Mouse (Mus musculus) thymus, adult 2 months (tissue): ENCODE measurements around the gene Arf6.

ENCODE experiments used
- CTCF ChIP-seq: fragments of 200-500 bp; IDR thresholded peaks from 2 replicates; pipeline ENCODE4 v1.5.1; 2012; ENCODE audit warnings: mild to moderate bottlenecking, control low read depth, low read length, moderate library complexity, borderline replicate concordance; ENCODE audit not compliant: control insufficient read depth, poor library complexity, insufficient read depth; ENCODE audit errors: extremely low read depth
- POLR2A ChIP-seq: fragments of 200-500 bp; IDR thresholded peaks from 2 replicates; pipeline ENCODE4 v1.6.1; 2012; ENCODE audit warnings: mild to moderate bottlenecking, low read length, control low read depth, moderate library complexity; ENCODE audit not compliant: control insufficient read depth, poor library complexity, insufficient read depth; ENCODE audit errors: extremely low read depth

DNA sequence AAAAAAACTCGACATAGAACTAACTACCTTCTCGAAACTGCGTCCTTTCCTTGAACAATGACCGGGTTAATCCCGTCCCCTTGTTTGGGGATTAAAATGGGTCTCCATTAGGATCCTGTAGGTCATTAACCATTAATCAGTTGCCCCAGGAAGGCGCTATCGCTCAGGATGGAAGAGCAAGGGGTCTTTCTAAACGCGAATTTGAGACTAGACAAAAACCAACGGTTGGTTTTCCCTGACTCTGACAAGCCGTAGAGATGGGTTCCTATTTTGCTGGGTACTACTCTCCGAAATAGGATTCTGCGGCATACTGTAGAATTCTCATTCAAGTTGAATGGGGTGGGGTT is 14.7 kb upstream of the Arf6 start:
- TF ChIP-seq CTCF = no peak
- no peak for TF ChIP-seq POLR2A
